Mouse (Mus musculus): ENCODE measurements around the gene Id2. TPM values are rescaled to one million over a fixed set of nuclear protein-coding genes. Genes with fewer than 3 reads are reported as not detected.

Id2 gene
- polyA plus RNA-seq, 1 experiment = not detected

- peaks cover 77% of the 10 kb centered on the region for H3K27me3 ChIP-seq (ENCODE audit: control insufficient read depth)
- H3K4me1 ChIP-seq (ENCODE audit: control insufficient read depth) = peaks cover 7% of the 10 kb centered on the region
- no peak overlapping the region for H3K4me3 ChIP-seq (replicated peaks)
- no peaks in the 10 kb centered on the region for H3K36me3 ChIP-seq (ENCODE audit: control insufficient read depth)
- H3K9me3 ChIP-seq (ENCODE audit: control insufficient read depth, low read length) = no peaks in the 10 kb centered on the region; the same call in 1 of the 2 replicates
- no peak for TF ChIP-seq GATA1 (IDR thresholded peaks at IDR 0.05; ENCODE audit: low read length)
- TF ChIP-seq TAL1 (IDR thresholded peaks at IDR 0.05; ENCODE audit: low read length) = no peak
Observed at GRCm38 (mm10) chr12:25099563-25100408, 2.8 kb upstream of the Id2 start.

GRCm38 (mm10) chr12:25099313-25099562 is 2.3 kb upstream of the Id2 start:
- Histone ChIP-seq H3K27me3 (ENCODE audit: control insufficient read depth) (peaks cover 82% of the 10 kb centered on the region), H3K36me3 (ENCODE audit: control insufficient read depth) (no peaks in the 10 kb centered on the region), H3K4me1 (ENCODE audit: control insufficient read depth) (peaks cover 7% of the 10 kb centered on the region), H3K9me3 (ENCODE audit: control insufficient read depth, low read length) (no peaks in the 10 kb centered on the region; the same call in 1 of the 2 replicates), H3K4me3 (replicated peaks) (no peak overlapping the region)
- no peak for TF ChIP-seq TAL1 (IDR thresholded peaks at IDR 0.05; ENCODE audit: low read length)
- no peak for TF ChIP-seq GATA1 (IDR thresholded peaks at IDR 0.05; ENCODE audit: low read length)

GRCm38 (mm10) chr12:25098561-25099312 is 1.8 kb upstream of the Id2 start:
- Histone ChIP-seq H3K9me3 (ENCODE audit: control insufficient read depth, low read length) (no peaks in the 10 kb centered on the region; the same call in 1 of the 2 replicates), H3K36me3 (ENCODE audit: control insufficient read depth) (no peaks in the 10 kb centered on the region), H3K4me3 (replicated peaks) (peak overlapping the region; percentile 43), H3K27me3 (ENCODE audit: control insufficient read depth) (peaks cover 87% of the 10 kb centered on the region), H3K4me1 (ENCODE audit: control insufficient read depth) (peaks cover 7% of the 10 kb centered on the region)
- TF ChIP-seq GATA1 (IDR thresholded peaks at IDR 0.05; ENCODE audit: low read length) = no peak
- TF ChIP-seq TAL1 (IDR thresholded peaks at IDR 0.05; ENCODE audit: low read length) = no peak

- no peaks in the 10 kb centered on the region; the same call in 1 of the 2 replicates for H3K9me3 ChIP-seq (ENCODE audit: control insufficient read depth, low read length)
- H3K36me3 ChIP-seq (ENCODE audit: control insufficient read depth) = no peaks in the 10 kb centered on the region
- H3K27me3 ChIP-seq (ENCODE audit: control insufficient read depth) = peaks cover 93% of the 10 kb centered on the region
- no peak for TF ChIP-seq TAL1 (IDR thresholded peaks at IDR 0.05; ENCODE audit: low read length)
- no peak for TF ChIP-seq GATA1 (IDR thresholded peaks at IDR 0.05; ENCODE audit: low read length)
- H3K4me1 ChIP-seq (ENCODE audit: control insufficient read depth) = peaks cover 7% of the 10 kb centered on the region
- peak overlapping the region; percentile 43 for H3K4me3 ChIP-seq (replicated peaks)
Observed at GRCm38 (mm10) chr12:25098161-25098550, 1.2 kb upstream of the Id2 start.

GRCm38 (mm10) chr12:25097210-25098160 is 545 bp upstream of the Id2 start:
- H3K4me1 ChIP-seq (ENCODE audit: control insufficient read depth) = peaks cover 7% of the 10 kb centered on the region
- H3K9me3 ChIP-seq (ENCODE audit: control insufficient read depth, low read length) = no peaks in the 10 kb centered on the region; the same call in 1 of the 2 replicates
- no peak overlapping the region for H3K4me3 ChIP-seq (replicated peaks)
- peaks cover 95% of the 10 kb centered on the region for H3K27me3 ChIP-seq (ENCODE audit: control insufficient read depth)
- TF ChIP-seq GATA1 (IDR thresholded peaks at IDR 0.05; ENCODE audit: low read length) = no peak
- H3K36me3 ChIP-seq (ENCODE audit: control insufficient read depth) = no peaks in the 10 kb centered on the region

GRCm38 (mm10) chr12:25096640-25097051 is 294 bp downstream of the Id2 start:
- H3K9me3 ChIP-seq (ENCODE audit: control insufficient read depth, low read length) = no peaks in the 10 kb centered on the region; the same call in 1 of the 2 replicates
- H3K36me3 ChIP-seq (ENCODE audit: control insufficient read depth) = no peaks in the 10 kb centered on the region
- TF ChIP-seq GATA1 (IDR thresholded peaks at IDR 0.05; ENCODE audit: low read length) (no peak), TAL1 (IDR thresholded peaks at IDR 0.05; ENCODE audit: low read length) (no peak)
- H3K27me3 ChIP-seq (ENCODE audit: control insufficient read depth) = peaks cover 98% of the 10 kb centered on the region
- peak overlapping the region; percentile 58 for H3K4me3 ChIP-seq (replicated peaks)
- H3K4me1 ChIP-seq (ENCODE audit: control insufficient read depth) = peaks cover 7% of the 10 kb centered on the region

GRCm38 (mm10) chr12:25095974-25096639 is 833 bp downstream of the Id2 start:
- peaks cover 7% of the 10 kb centered on the region for H3K4me1 ChIP-seq (ENCODE audit: control insufficient read depth)
- peak overlapping the region; percentile 58 for H3K4me3 ChIP-seq (replicated peaks)
- peaks cover 92% of the 10 kb centered on the region for H3K27me3 ChIP-seq (ENCODE audit: control insufficient read depth)
- no peaks in the 10 kb centered on the region for H3K36me3 ChIP-seq (ENCODE audit: control insufficient read depth)
- TF ChIP-seq TAL1 (IDR thresholded peaks at IDR 0.05; ENCODE audit: low read length) (no peak), GATA1 (IDR thresholded peaks at IDR 0.05; ENCODE audit: low read length) (no peak)
- no peaks in the 10 kb centered on the region; the same call in 1 of the 2 replicates for H3K9me3 ChIP-seq (ENCODE audit: control insufficient read depth, low read length)

- peaks cover 87% of the 10 kb centered on the region for H3K27me3 ChIP-seq (ENCODE audit: control insufficient read depth)
- peaks cover 7% of the 10 kb centered on the region for H3K4me1 ChIP-seq (ENCODE audit: control insufficient read depth)
- TF ChIP-seq TAL1 (IDR thresholded peaks at IDR 0.05; ENCODE audit: low read length) (no peak), GATA1 (IDR thresholded peaks at IDR 0.05; ENCODE audit: low read length) (no peak)
- H3K4me3 ChIP-seq (replicated peaks) = peak overlapping the region; percentile 58
- no peaks in the 10 kb centered on the region for H3K36me3 ChIP-seq (ENCODE audit: control insufficient read depth)
- H3K9me3 ChIP-seq (ENCODE audit: control insufficient read depth, low read length) = no peaks in the 10 kb centered on the region; the same call in 1 of the 2 replicates
Observed at GRCm38 (mm10) chr12:25095538-25095937, 1.4 kb downstream of the Id2 start.

All from erythroblast, embryonic 14.5 days (primary cell).